Mouse (Mus musculus): ENCODE measurements at regions not wholly inside any gene's neighbourhood (a gene's known extent, or its start where the extent isn't known, plus 50 kb on each side); places are given as distances from the start of the nearest gene placed in this dataset.

GRCm38 (mm10) chr17:67515601-67516147 lies 116.8 kb downstream of the Lrrc30 start:
- 92% methylated on average over 7 of the region's 7 CpGs for WGBS
- no peak for DNase-seq (ENCODE audit: extremely low read depth, low read depth, low spot score)
- H3K4me3 ChIP-seq (ENCODE audit: insufficient read depth, low read depth, low read length), result no peak overlapping the region
- no peaks in the 10 kb centered on the region for H3K79me2 ChIP-seq (ENCODE audit: control insufficient read depth, insufficient read depth, low read length)
- no peak overlapping the region for H3K9ac ChIP-seq (ENCODE audit: low read depth, low read length)
- H3K27ac ChIP-seq (replicated peaks; ENCODE audit: insufficient read depth, low read depth, low read length), result no peak overlapping the region
- TF ChIP-seq CTCF (IDR thresholded peaks at IDR 0.05; ENCODE audit: low read depth, low read length) (no peak), POLR2A (IDR thresholded peaks at IDR 0.05; ENCODE audit: extremely low read depth, insufficient read depth, low read length) (no peak)
- peaks cover 12% of the 10 kb centered on the region for H3K4me1 ChIP-seq (ENCODE audit: control insufficient read depth, insufficient read depth, low read length)
- H3K27me3 ChIP-seq (ENCODE audit: control insufficient read depth, insufficient read depth, low read length), result no peaks in the 10 kb centered on the region
- no peaks in the 10 kb centered on the region for H3K36me3 ChIP-seq (ENCODE audit: control insufficient read depth, insufficient read depth, low read length)

GRCm38 (mm10) chr17:67514387-67515241 lies 117.9 kb downstream of the Lrrc30 start:
- no peak for DNase-seq (ENCODE audit: extremely low read depth, low read depth, low spot score)
- Histone ChIP-seq H3K4me1 (ENCODE audit: control insufficient read depth, insufficient read depth, low read length) (0 out of 2 replicates have a peak, but pooled peaks cover 7% of the 10 kb centered on the region), H3K9ac (ENCODE audit: low read depth, low read length) (no peak overlapping the region), H3K27me3 (ENCODE audit: control insufficient read depth, insufficient read depth, low read length) (no peaks in the 10 kb centered on the region), H3K27ac (replicated peaks; ENCODE audit: insufficient read depth, low read depth, low read length) (no peak overlapping the region), H3K4me3 (ENCODE audit: insufficient read depth, low read depth, low read length) (no peak overlapping the region), H3K36me3 (ENCODE audit: control insufficient read depth, insufficient read depth, low read length) (no peaks in the 10 kb centered on the region), H3K79me2 (ENCODE audit: control insufficient read depth, insufficient read depth, low read length) (no peaks in the 10 kb centered on the region)
- TF ChIP-seq POLR2A (IDR thresholded peaks at IDR 0.05; ENCODE audit: extremely low read depth, insufficient read depth, low read length), result no peak
- TF ChIP-seq CTCF (IDR thresholded peaks at IDR 0.05; ENCODE audit: low read depth, low read length), result no peak
- WGBS, result 70% methylated on average over 9 of the region's 9 CpGs

- Histone ChIP-seq H3K9ac (ENCODE audit: low read depth, low read length) (no peak overlapping the region), H3K4me3 (ENCODE audit: insufficient read depth, low read depth, low read length) (no peak overlapping the region), H3K79me2 (ENCODE audit: control insufficient read depth, insufficient read depth, low read length) (no peaks in the 10 kb centered on the region), H3K36me3 (ENCODE audit: control insufficient read depth, insufficient read depth, low read length) (no peaks in the 10 kb centered on the region), H3K27me3 (ENCODE audit: control insufficient read depth, insufficient read depth, low read length) (no peaks in the 10 kb centered on the region), H3K27ac (replicated peaks; ENCODE audit: insufficient read depth, low read depth, low read length) (peak overlapping the region; percentile 44), H3K4me1 (ENCODE audit: control insufficient read depth, insufficient read depth, low read length) (0 out of 2 replicates have a peak, but pooled peaks cover 7% of the 10 kb centered on the region)
- TF ChIP-seq CTCF (IDR thresholded peaks at IDR 0.05; ENCODE audit: low read depth, low read length), result no peak
- no peak for TF ChIP-seq POLR2A (IDR thresholded peaks at IDR 0.05; ENCODE audit: extremely low read depth, insufficient read depth, low read length)
- DNase-seq (ENCODE audit: extremely low read depth, low read depth, low spot score), result peak; percentile 3
- 69% methylated on average over 6 of the region's 6 CpGs for WGBS
These were observed 119.6 kb downstream of the Lrrc30 start for GRCm38 (mm10) chr17:67512699-67513450.

GRCm38 (mm10) chr17:67512008-67512407 lies 120.5 kb downstream of the Lrrc30 start:
- no peaks in the 10 kb centered on the region for H3K27me3 ChIP-seq (ENCODE audit: control insufficient read depth, insufficient read depth, low read length)
- TF ChIP-seq POLR2A (IDR thresholded peaks at IDR 0.05; ENCODE audit: extremely low read depth, insufficient read depth, low read length) (no peak), CTCF (IDR thresholded peaks at IDR 0.05; ENCODE audit: low read depth, low read length) (no peak)
- no peak overlapping the region for H3K9ac ChIP-seq (ENCODE audit: low read depth, low read length)
- no peak for DNase-seq (ENCODE audit: extremely low read depth, low read depth, low spot score)
- no peaks in the 10 kb centered on the region for H3K36me3 ChIP-seq (ENCODE audit: control insufficient read depth, insufficient read depth, low read length)
- no peak overlapping the region for H3K27ac ChIP-seq (replicated peaks; ENCODE audit: insufficient read depth, low read depth, low read length)
- no peaks in the 10 kb centered on the region for H3K79me2 ChIP-seq (ENCODE audit: control insufficient read depth, insufficient read depth, low read length)
- 0 out of 2 replicates have a peak, but pooled peaks cover 7% of the 10 kb centered on the region for H3K4me1 ChIP-seq (ENCODE audit: control insufficient read depth, insufficient read depth, low read length)
- WGBS, result 86% methylated on average over 6 of the region's 6 CpGs
- no peak overlapping the region for H3K4me3 ChIP-seq (ENCODE audit: insufficient read depth, low read depth, low read length)

GRCm38 (mm10) chr17:67509921-67510320 lies 122.6 kb downstream of the Lrrc30 start:
- WGBS, result 85% methylated on average over 9 of the region's 9 CpGs
- Histone ChIP-seq H3K9ac (ENCODE audit: low read depth, low read length) (no peak overlapping the region), H3K27ac (replicated peaks; ENCODE audit: insufficient read depth, low read depth, low read length) (no peak overlapping the region), H3K4me3 (ENCODE audit: insufficient read depth, low read depth, low read length) (no peak overlapping the region), H3K4me1 (ENCODE audit: control insufficient read depth, insufficient read depth, low read length) (0 out of 2 replicates have a peak, but pooled peaks cover 7% of the 10 kb centered on the region), H3K79me2 (ENCODE audit: control insufficient read depth, insufficient read depth, low read length) (no peaks in the 10 kb centered on the region), H3K27me3 (ENCODE audit: control insufficient read depth, insufficient read depth, low read length) (no peaks in the 10 kb centered on the region), H3K36me3 (ENCODE audit: control insufficient read depth, insufficient read depth, low read length) (no peaks in the 10 kb centered on the region)
- TF ChIP-seq CTCF (IDR thresholded peaks at IDR 0.05; ENCODE audit: low read depth, low read length) (no peak), POLR2A (IDR thresholded peaks at IDR 0.05; ENCODE audit: extremely low read depth, insufficient read depth, low read length) (no peak)
- no peak for DNase-seq (ENCODE audit: extremely low read depth, low read depth, low spot score)

All from liver, adult 2 months (tissue).